Mouse (Mus musculus): ENCODE data around the gene Cbx7.
"Not testable (repeated sequence)": the region's sequence is repeated elsewhere in the genome, so short reads cannot be mapped to it uniquely, and the experiment has no call there.

The Cbx7 gene

GRCm38 (mm10) chr15:79895221-79896079 is 75.5 kb downstream of the Cbx7 start:
- not testable (repeated sequence) for DNase-seq (ENCODE audit: low read depth, low spot score)

GRCm38 (mm10) chr15:79894343-79894742 is 76.6 kb downstream of the Cbx7 start:
- no peak for DNase-seq (ENCODE audit: low read depth, low spot score)

- DNase-seq (ENCODE audit: low read depth, low spot score), result no peak
Observed at GRCm38 (mm10) chr15:79893824-79894123, 77.1 kb downstream of the Cbx7 start.

- no peak for DNase-seq (ENCODE audit: low read depth, low spot score)
Observed at GRCm38 (mm10) chr15:79892995-79893823, 77.7 kb downstream of the Cbx7 start.

GRCm38 (mm10) chr15:79892213-79892541 is 78.7 kb downstream of the Cbx7 start:
- DNase-seq (ENCODE audit: low read depth, low spot score), result peak; percentile 41

GRCm38 (mm10) chr15:79891436-79892212 is 79.3 kb downstream of the Cbx7 start, which contains the start of gene Apobec3:
TSS of gene Apobec3 (plus strand) at chr15:79891659.
- DNase-seq (ENCODE audit: low read depth, low spot score), result peak; percentile 71

GRCm38 (mm10) chr15:79884820-79885219 is 86.1 kb downstream of the Cbx7 start:
- DNase-seq (ENCODE audit: low read depth, low spot score), result no peak

GRCm38 (mm10) chr15:79883352-79883822 is 87.5 kb downstream of the Cbx7 start:
- DNase-seq (ENCODE audit: low read depth, low spot score), result peak; percentile 94

- DNase-seq (ENCODE audit: low read depth, low spot score), result peak; percentile 93
Observed at GRCm38 (mm10) chr15:79882623-79883267, 88.2 kb downstream of the Cbx7 start.

- no peak for DNase-seq (ENCODE audit: low read depth, low spot score)
Observed at GRCm38 (mm10) chr15:79880477-79880876, 90.4 kb downstream of the Cbx7 start.

GRCm38 (mm10) chr15:79879319-79879718 is 91.6 kb downstream of the Cbx7 start:
- peak; percentile 91 for DNase-seq (ENCODE audit: low read depth, low spot score)

GRCm38 (mm10) chr15:79878725-79879136 is 92.2 kb downstream of the Cbx7 start:
- no peak for DNase-seq (ENCODE audit: low read depth, low spot score)

GRCm38 (mm10) chr15:79875261-79875995 is 95.5 kb downstream of the Cbx7 start:
- DNase-seq (ENCODE audit: low read depth, low spot score), result peak; percentile 22

GRCm38 (mm10) chr15:79873995-79874394 is 96.9 kb downstream of the Cbx7 start:
- no peak for DNase-seq (ENCODE audit: low read depth, low spot score)

- no peak for DNase-seq (ENCODE audit: low read depth, low spot score)
Observed at GRCm38 (mm10) chr15:79873545-79873944, 97.4 kb downstream of the Cbx7 start.

- DNase-seq (ENCODE audit: low read depth, low spot score), result no peak
Observed at GRCm38 (mm10) chr15:79867260-79868002, 103.5 kb downstream of the Cbx7 start.

Data from brain, adult 2 months (tissue).